Mouse (Mus musculus) myocyte (in vitro differentiated cells): ENCODE measurements around the gene Tmem56. TPM values are rescaled to one million over a fixed set of nuclear protein-coding genes. Genes with fewer than 3 reads are reported as not detected.

Experiments
- H3K27me3 ChIP-seq: one replicate; pipeline ENCODE4 v1.6.1; 2011; ENCODE audit not compliant: control insufficient read depth, insufficient read depth, insufficient read length
- H3K36me3 ChIP-seq: one replicate; pipeline ENCODE4 v1.6.1; 2011; ENCODE audit not compliant: control insufficient read depth, insufficient read depth
- H3K4me2 ChIP-seq: one replicate; pipeline ENCODE4 v1.6.1; 2011; ENCODE audit warnings: low read depth, control low read depth
- H3K4me3 ChIP-seq: one replicate; pipeline ENCODE4 v1.5.1; 2011; ENCODE audit warnings: mild to moderate bottlenecking, control low read depth, moderate library complexity
- H3K79me2 ChIP-seq: one replicate; pipeline ENCODE4 v1.6.1; 2011; ENCODE audit not compliant: control insufficient read depth, insufficient read depth
- H3ac ChIP-seq: one replicate; pipeline ENCODE4 v1.6.1; 2011; ENCODE audit not compliant: control insufficient read depth, insufficient read length
- CEBPB ChIP-seq: IDR thresholded peaks from 2 replicates; pipeline ENCODE4 v1.6.1; 2011; ENCODE audit warnings: mild to moderate bottlenecking, moderate library complexity; ENCODE audit not compliant: poor library complexity, insufficient read depth, severe bottlenecking
- E2F4 ChIP-seq: IDR thresholded peaks from one replicate; pipeline ENCODE4 v1.6.1; 2011; ENCODE audit warnings: mild to moderate bottlenecking, control low read depth, moderate library complexity; ENCODE audit not compliant: insufficient read depth
- MAX ChIP-seq: IDR thresholded peaks from one replicate; pipeline ENCODE4 v1.6.1; 2011; ENCODE audit warnings: low read depth, mild to moderate bottlenecking, control low read depth
- MYOD1 ChIP-seq, 3 experiments: IDR thresholded peaks; one replicate each; pipeline ENCODE4 v1.6.1; 2011; ENCODE audit warnings: control low read depth in 2 of 3, low read depth in 2 of 3, mild to moderate bottlenecking in 2 of 3, moderate library complexity in 1 of 3; ENCODE audit not compliant: insufficient read length in 2 of 3, control insufficient read depth in 1 of 3
- MYOG ChIP-seq, 3 experiments: IDR thresholded peaks; one replicate each; pipeline ENCODE4 v1.6.1; 2011; ENCODE audit warnings: control low read depth in 2 of 3, low read depth in 2 of 3, mild to moderate bottlenecking in 2 of 3; ENCODE audit not compliant: insufficient read length in 2 of 3, control insufficient read depth in 1 of 3, insufficient read depth in 1 of 3
- POLR2A ChIP-seq: IDR thresholded peaks from one replicate; pipeline ENCODE4 v1.6.1; 2011; ENCODE audit warnings: low read depth, mild to moderate bottlenecking, control low read depth, moderate library complexity; ENCODE audit not compliant: insufficient read length
- POLR2AphosphoS2 ChIP-seq: IDR thresholded peaks from one replicate; pipeline ENCODE4 v1.6.1; 2011; ENCODE audit warnings: low read depth, control low read depth; ENCODE audit not compliant: insufficient read length
- REST ChIP-seq: IDR thresholded peaks from one replicate; pipeline ENCODE4 v1.6.1; 2011; ENCODE audit warnings: mild to moderate bottlenecking, control low read depth, moderate library complexity; ENCODE audit not compliant: insufficient read depth, insufficient read length
- SRF ChIP-seq: IDR thresholded peaks from one replicate; pipeline ENCODE4 v1.6.1; 2011; ENCODE audit warnings: low read depth; ENCODE audit not compliant: control insufficient read depth, insufficient read length
- TCF12 ChIP-seq: IDR thresholded peaks from one replicate; pipeline ENCODE4 v1.6.1; 2011; ENCODE audit warnings: mild to moderate bottlenecking, control low read depth; ENCODE audit not compliant: poor library complexity, insufficient read depth, severe bottlenecking
- TCF3 ChIP-seq: IDR thresholded peaks from one replicate; pipeline ENCODE4 v1.6.1; 2011; ENCODE audit warnings: low read depth, control low read depth; ENCODE audit not compliant: insufficient read length
- USF1 ChIP-seq: IDR thresholded peaks from one replicate; pipeline ENCODE4 v1.6.1; 2011; ENCODE audit warnings: low read depth, mild to moderate bottlenecking, control low read depth, moderate library complexity
- polyA plus RNA-seq: library from polyadenylated mRNA; unstranded; fragments of >200 nt; fragmentation: generic; extraction: Trizol; gene quantifications from one replicate; pipeline ENCODE4 v1.2.1, GENCODE M21; 2012; ENCODE audit warnings: missing spikeins

Gene Tmem56
- polyA plus RNA-seq, 1 experiment = 0.13 TPM

DNA sequence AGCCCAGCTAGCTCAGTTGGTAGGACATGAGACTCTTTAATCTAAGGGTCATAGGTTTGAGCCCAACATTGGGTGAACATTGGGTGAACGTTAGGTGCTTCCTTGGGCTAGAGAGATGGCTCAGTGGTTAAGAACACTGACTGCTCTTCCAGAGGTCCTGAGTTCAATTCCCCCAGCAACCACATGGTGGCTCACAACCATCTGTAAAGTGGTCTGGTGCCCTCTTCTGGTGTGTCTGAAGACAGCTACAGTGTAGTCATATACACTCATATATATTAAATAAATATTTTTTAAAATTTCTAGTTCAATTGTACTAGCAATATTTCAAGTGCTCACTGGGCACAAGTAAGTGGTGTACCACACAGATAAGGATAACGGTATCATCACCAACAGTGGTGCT is 4.3 kb upstream of the Tmem56 start:
- Histone ChIP-seq H3K36me3 (no peaks in the 10 kb centered on the region), H3K4me2 (no peak overlapping the region), H3K4me3 (no peak overlapping the region), H3K27me3 (no peaks in the 10 kb centered on the region), H3K79me2 (no peaks in the 10 kb centered on the region), H3ac (no peak overlapping the region)
- TF ChIP-seq CEBPB (no peak), POLR2AphosphoS2 (no peak), E2F4 (no peak), MYOG (IDR thresholded peaks at IDR 0.05; ENCODE audit: control insufficient read depth in 1 of 3, insufficient read depth in 1 of 3, insufficient read length in 2 of 3, low read depth in 2 of 3) (no peak), MYOD1 (IDR thresholded peaks at IDR 0.05; ENCODE audit: control insufficient read depth in 1 of 3, insufficient read length in 2 of 3, low read depth in 2 of 3) (no peak), POLR2A (no peak), REST (no peak), SRF (no peak), TCF3 (no peak), USF1 (no peak), MAX (no peak)

DNA sequence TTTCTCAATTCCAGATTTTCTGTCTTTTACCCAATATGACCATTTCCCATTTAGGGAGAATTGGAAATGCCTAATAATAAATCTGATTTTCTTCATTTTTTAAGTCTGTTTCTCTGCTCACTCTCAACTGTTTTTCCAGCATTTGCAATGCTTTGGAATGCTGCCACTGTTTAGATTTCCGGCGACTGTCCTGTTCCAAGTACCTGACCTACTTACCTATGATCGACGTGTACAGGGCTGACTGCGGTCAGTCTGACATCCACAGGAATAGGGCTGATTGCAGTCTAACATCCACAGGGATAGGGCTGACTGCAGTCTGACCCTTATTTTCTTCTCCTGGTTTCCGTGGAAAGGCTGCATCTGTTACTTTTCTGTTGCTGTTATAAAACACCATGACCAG is 2.3 kb upstream of the Tmem56 start:
- H3K79me2 ChIP-seq = no peaks in the 10 kb centered on the region
- H3K27me3 ChIP-seq = no peaks in the 10 kb centered on the region
- H3K4me3 ChIP-seq = no peak overlapping the region
- H3K36me3 ChIP-seq = no peaks in the 10 kb centered on the region
- no peak overlapping the region for H3K4me2 ChIP-seq
- no peak for TF ChIP-seq TCF3
- no peak for TF ChIP-seq TCF12
- no peak for TF ChIP-seq USF1
- no peak overlapping the region for H3ac ChIP-seq

DNA sequence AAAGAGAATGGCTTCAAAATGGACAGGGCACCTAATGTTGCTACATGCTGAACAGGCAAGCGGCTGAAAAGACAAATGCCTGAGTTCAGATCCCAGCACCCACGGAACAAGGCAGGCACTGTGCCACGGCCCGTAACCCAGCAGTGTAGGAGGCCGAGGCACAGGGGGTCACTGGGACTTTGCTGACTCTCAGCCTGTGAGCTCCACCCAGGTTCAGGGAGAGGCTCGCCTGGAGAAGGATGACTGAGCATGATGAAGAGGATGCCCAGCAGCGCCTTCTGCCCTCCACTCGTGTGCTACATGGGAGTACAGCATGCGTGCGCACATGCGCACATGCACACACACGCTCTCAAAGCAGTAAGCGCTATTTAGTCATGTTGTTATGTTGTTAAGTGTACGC is 3.2 kb downstream of the Tmem56 start:
- no peak overlapping the region for H3K4me2 ChIP-seq
- H3K79me2 ChIP-seq = no peaks in the 10 kb centered on the region
- TF ChIP-seq MYOG (IDR thresholded peaks at IDR 0.05; ENCODE audit: control insufficient read depth in 1 of 3, insufficient read depth in 1 of 3, insufficient read length in 2 of 3, low read depth in 2 of 3) (no peak), MYOD1 (IDR thresholded peaks at IDR 0.05; ENCODE audit: control insufficient read depth in 1 of 3, insufficient read length in 2 of 3, low read depth in 2 of 3) (no peak), USF1 (no peak), TCF12 (no peak), MAX (no peak), POLR2A (no peak), CEBPB (no peak), SRF (no peak), POLR2AphosphoS2 (no peak), TCF3 (no peak), REST (no peak), E2F4 (no peak)
- H3K36me3 ChIP-seq = no peaks in the 10 kb centered on the region
- H3K27me3 ChIP-seq = no peaks in the 10 kb centered on the region
- no peak overlapping the region for H3K4me3 ChIP-seq
- H3ac ChIP-seq = no peak overlapping the region

DNA sequence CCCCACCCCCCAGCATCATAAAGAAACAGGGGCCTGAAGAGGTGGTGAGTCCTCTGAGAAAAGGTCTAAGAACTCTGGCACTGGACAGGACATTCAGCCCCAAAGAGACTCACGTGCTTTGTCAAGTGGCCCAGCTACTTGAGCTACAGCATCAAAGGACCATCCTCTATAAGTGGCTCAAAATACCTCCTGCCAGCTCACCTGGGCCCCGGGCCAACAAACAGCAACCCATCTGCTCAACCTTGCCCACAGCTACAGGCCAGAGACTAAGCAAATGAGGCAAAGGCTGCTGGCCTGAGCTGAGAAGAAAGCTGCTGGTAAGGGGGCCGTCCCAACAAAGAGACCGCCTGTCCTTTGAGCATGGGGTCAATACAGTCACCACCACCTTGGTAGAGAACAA is 5.3 kb downstream of the Tmem56 start:
- no peak overlapping the region for H3K4me2 ChIP-seq

DNA sequence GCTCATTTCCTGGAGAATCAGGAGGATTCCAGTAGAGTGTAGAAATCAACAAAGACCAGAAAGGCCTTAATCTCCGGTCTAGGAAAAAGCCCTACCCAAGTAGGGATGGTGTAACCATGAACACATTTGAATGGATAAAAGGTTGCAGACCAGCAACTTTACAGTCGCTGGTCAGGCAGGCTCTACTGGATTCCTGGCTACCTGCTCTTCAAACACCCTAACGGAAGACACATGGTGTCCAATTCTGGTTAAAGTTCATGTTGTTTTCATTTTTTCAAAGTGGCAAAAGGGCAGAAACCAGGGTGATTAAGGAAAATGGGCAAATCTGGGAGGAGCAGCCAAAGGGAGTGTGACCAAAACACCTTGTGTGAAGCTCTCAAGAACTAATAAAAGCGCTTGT is 5.9 kb downstream of the Tmem56 start:
- H3K27me3 ChIP-seq = no peaks in the 10 kb centered on the region
- H3K4me3 ChIP-seq = no peak overlapping the region
- no peak overlapping the region for H3ac ChIP-seq
- H3K4me2 ChIP-seq = no peak overlapping the region
- H3K79me2 ChIP-seq = no peaks in the 10 kb centered on the region
- H3K36me3 ChIP-seq = no peaks in the 10 kb centered on the region
- TF ChIP-seq POLR2AphosphoS2 = no peak
- TF ChIP-seq POLR2A = no peak
- TF ChIP-seq E2F4 = no peak
- TF ChIP-seq TCF3 = no peak
- no peak for TF ChIP-seq REST
- no peak for TF ChIP-seq MYOD1 (IDR thresholded peaks at IDR 0.05; ENCODE audit: control insufficient read depth in 1 of 3, insufficient read length in 2 of 3, low read depth in 2 of 3)
- TF ChIP-seq TCF12 = no peak
- no peak for TF ChIP-seq SRF
- no peak for TF ChIP-seq USF1
- TF ChIP-seq CEBPB = no peak
- TF ChIP-seq MAX = no peak
- no peak for TF ChIP-seq MYOG (IDR thresholded peaks at IDR 0.05; ENCODE audit: control insufficient read depth in 1 of 3, insufficient read depth in 1 of 3, insufficient read length in 2 of 3, low read depth in 2 of 3)

More for the DNA sequence above, 5.3 kb downstream of the Tmem56 start:
- Histone ChIP-seq H3K27me3 (no peaks in the 10 kb centered on the region), H3K79me2 (no peaks in the 10 kb centered on the region), H3K4me3 (no peak overlapping the region), H3K36me3 (no peaks in the 10 kb centered on the region), H3ac (no peak overlapping the region)
- TF ChIP-seq E2F4 = no peak
- TF ChIP-seq SRF = no peak
- TF ChIP-seq REST = no peak
- no peak for TF ChIP-seq TCF3
- TF ChIP-seq MYOD1 (IDR thresholded peaks at IDR 0.05; ENCODE audit: control insufficient read depth in 1 of 3, insufficient read length in 2 of 3, low read depth in 2 of 3) = no peak
- no peak for TF ChIP-seq MAX
- TF ChIP-seq USF1 = no peak
- TF ChIP-seq TCF12 = no peak
- no peak for TF ChIP-seq MYOG (IDR thresholded peaks at IDR 0.05; ENCODE audit: control insufficient read depth in 1 of 3, insufficient read depth in 1 of 3, insufficient read length in 2 of 3, low read depth in 2 of 3)
- TF ChIP-seq POLR2A = no peak
- TF ChIP-seq CEBPB = no peak
